Mouse (Mus musculus) olfactory bulb, adult 2 months (tissue): ENCODE data around the gene Snx5.

Experiments used
- CTCF ChIP-seq: fragments of 200-500 bp; IDR thresholded peaks from 2 replicates; pipeline ENCODE4 v1.5.1; 2012; ENCODE audit warnings: low read depth, mild to moderate bottlenecking, low read length, moderate library complexity; ENCODE audit not compliant: insufficient read depth
- POLR2A ChIP-seq: fragments of 200-500 bp; IDR thresholded peaks from 2 replicates; pipeline ENCODE4 v1.6.1; 2012; ENCODE audit warnings: mild to moderate bottlenecking, low read depth, low read length, moderate library complexity; ENCODE audit not compliant: insufficient read depth

DNA sequence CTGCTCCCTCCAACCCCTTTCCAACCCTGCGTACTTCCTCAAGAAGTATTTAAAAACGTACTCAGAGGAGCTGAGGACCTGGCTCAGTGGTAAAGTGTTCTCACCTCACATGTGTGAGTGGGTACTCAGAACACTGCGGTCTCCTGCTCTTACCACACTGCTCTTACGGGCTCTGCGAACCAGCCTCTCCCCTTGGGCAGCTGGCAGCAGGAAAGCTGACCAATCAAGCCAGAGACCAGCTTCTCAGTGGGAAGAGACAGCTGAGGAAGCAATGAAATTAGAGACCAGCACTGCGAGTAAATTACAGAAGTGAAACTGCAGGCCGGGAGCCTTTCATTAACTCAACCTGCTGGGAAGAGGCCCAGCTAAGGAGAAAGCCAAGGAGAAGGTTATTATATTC lies 25.2 kb downstream of the Snx5 start:
- no peak for TF ChIP-seq CTCF
- no peak for TF ChIP-seq POLR2A
